Mouse (Mus musculus): ENCODE results near the gene Neurog1. TPM values are rescaled to one million over a fixed set of nuclear protein-coding genes. Genes with fewer than 3 reads are reported as not detected.

Neurog1 gene
- polyA plus RNA-seq, 2 experiments = not detected

DNA sequence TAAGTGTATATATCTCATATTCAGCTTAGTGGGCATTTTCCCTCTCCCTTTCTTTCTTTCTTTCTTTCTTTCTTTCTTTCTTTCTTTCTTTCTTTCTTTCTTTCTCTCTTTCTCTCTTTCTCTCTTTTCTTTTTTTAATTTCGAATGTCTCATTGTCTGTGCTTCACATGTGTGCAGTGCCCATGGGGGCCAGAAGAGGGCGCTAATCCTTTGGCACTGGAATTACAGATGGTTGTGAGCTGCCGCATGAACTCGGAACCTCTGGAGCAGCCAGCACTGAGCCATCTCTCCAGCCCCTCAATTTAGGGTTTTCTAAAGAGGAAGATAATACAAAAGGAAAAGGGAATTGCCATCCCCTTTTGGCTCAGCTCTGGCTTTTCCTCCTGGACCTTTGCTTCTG is 15.4 kb upstream of the Neurog1 start:
- no peaks in the 10 kb centered on the region for H3K9me3 ChIP-seq (ENCODE audit: control insufficient read depth, low read length)
- no peak overlapping the region for H3K27ac ChIP-seq
- no peaks in the 10 kb centered on the region; the same call in 1 of the 2 replicates for H3K27me3 ChIP-seq (ENCODE audit: control insufficient read depth, insufficient read depth, low read length)
- TF ChIP-seq CTCF (IDR thresholded peaks at IDR 0.05; ENCODE audit: low read depth) (peak; percentile 44), EP300 (IDR thresholded peaks at IDR 0.05; ENCODE audit: low read depth) (no peak)
- ATAC-seq (ENCODE audit: insufficient read depth) (no peak), DNase-seq (ENCODE audit: low read depth in 3 of 3, low spot score in 3 of 3) (no peak)
- 56% methylated on average over 4 of the region's 4 CpGs for WGBS (ENCODE audit: insufficient replicate concordance)
- no peaks in the 10 kb centered on the region for H3K36me3 ChIP-seq (replicated peaks; ENCODE audit: control insufficient read depth, insufficient read depth, low read depth)
- H3K4me1 ChIP-seq (replicated peaks; ENCODE audit: control insufficient read depth in 2 of 2, insufficient read depth in 2 of 2, low read length in 1 of 2) = no peaks in the 10 kb centered on the region
- no peak overlapping the region for H3K4me3 ChIP-seq (ENCODE audit: insufficient read depth in 1 of 2, low read depth in 2 of 2, low read length in 2 of 2)
- H3K4me2 ChIP-seq (ENCODE audit: low read depth) = no peak overlapping the region
- H3K9ac ChIP-seq (replicated peaks) = no peak overlapping the region

DNA sequence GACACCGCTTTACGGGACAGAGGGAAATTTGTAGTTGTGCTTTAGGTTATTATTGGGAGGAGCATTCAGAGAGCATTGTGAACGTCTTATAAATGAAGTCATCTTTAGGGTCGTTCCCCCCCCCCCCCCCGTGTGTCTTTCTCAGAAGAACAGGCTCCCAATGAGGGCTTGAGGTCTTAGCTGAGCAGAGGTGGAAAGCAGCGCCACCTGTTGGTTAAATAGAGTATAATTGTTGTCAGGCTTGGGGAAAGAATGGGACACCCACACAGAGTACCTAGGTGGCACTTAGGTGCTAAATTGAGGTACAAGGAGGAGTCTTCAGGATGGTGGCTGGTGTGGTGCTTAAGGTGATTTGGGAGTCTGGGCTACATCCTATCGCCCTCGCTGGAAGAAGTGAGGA is 14.5 kb upstream of the Neurog1 start:
- H3K9ac ChIP-seq (replicated peaks) = no peak overlapping the region
- whole genome bisulfite sequencing (ENCODE audit: insufficient replicate concordance) = 34% methylated on average over 8 of the region's 8 CpGs
- H3K27ac ChIP-seq = no peak overlapping the region
- H3K27me3 ChIP-seq (ENCODE audit: control insufficient read depth, insufficient read depth, low read length) = peaks cover 3% of the 10 kb centered on the region
- no peaks in the 10 kb centered on the region for H3K9me3 ChIP-seq (ENCODE audit: control insufficient read depth, low read length)
- H3K4me2 ChIP-seq (ENCODE audit: low read depth) = no peak overlapping the region
- no peak overlapping the region for H3K4me3 ChIP-seq (ENCODE audit: insufficient read depth in 1 of 2, low read depth in 2 of 2, low read length in 2 of 2)
- no peak for DNase-seq (ENCODE audit: low read depth in 3 of 3, low spot score in 3 of 3)
- no peak for ATAC-seq (ENCODE audit: insufficient read depth)
- no peaks in the 10 kb centered on the region for H3K4me1 ChIP-seq (replicated peaks; ENCODE audit: control insufficient read depth in 2 of 2, insufficient read depth in 2 of 2, low read length in 1 of 2)
- H3K36me3 ChIP-seq (replicated peaks; ENCODE audit: control insufficient read depth, insufficient read depth, low read depth) = no peaks in the 10 kb centered on the region
- TF ChIP-seq CTCF (IDR thresholded peaks at IDR 0.05; ENCODE audit: low read depth) = peak; percentile 53
- no peak for TF ChIP-seq EP300 (IDR thresholded peaks at IDR 0.05; ENCODE audit: low read depth)

DNA sequence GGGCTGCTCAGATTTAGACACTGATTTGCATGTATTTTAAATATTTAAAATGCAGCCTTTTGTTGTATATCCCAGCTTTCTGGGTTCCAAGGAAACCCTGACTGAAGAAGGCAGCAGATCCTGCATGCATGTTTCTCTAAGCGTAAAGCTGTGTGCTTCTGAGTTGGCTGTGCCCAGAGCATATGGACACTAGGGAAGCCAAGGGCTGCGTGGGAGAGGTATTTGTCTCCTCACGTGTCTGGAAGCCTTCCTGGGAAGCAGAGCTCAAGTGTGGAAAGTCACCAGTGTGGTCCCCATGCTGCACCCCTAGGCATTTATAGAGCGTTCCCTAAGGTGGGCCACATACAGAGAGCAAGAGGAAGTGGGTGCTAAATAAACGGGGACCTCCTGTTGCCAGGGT is 13.7 kb upstream of the Neurog1 start:
- Histone ChIP-seq H3K4me2 (ENCODE audit: low read depth) (no peak overlapping the region), H3K4me1 (replicated peaks; ENCODE audit: control insufficient read depth in 2 of 2, insufficient read depth in 2 of 2, low read length in 1 of 2) (no peaks in the 10 kb centered on the region), H3K9ac (replicated peaks) (no peak overlapping the region), H3K9me3 (ENCODE audit: control insufficient read depth, low read length) (no peaks in the 10 kb centered on the region), H3K4me3 (ENCODE audit: insufficient read depth in 1 of 2, low read depth in 2 of 2, low read length in 2 of 2) (no peak overlapping the region), H3K36me3 (replicated peaks; ENCODE audit: control insufficient read depth, insufficient read depth, low read depth) (no peaks in the 10 kb centered on the region), H3K27ac (no peak overlapping the region), H3K27me3 (ENCODE audit: control insufficient read depth, insufficient read depth, low read length) (peaks cover 9% of the 10 kb centered on the region)
- WGBS (ENCODE audit: insufficient replicate concordance) = 40% methylated on average over 5 of the region's 5 CpGs
- ATAC-seq (ENCODE audit: insufficient read depth) (no peak), DNase-seq (ENCODE audit: low read depth in 3 of 3, low spot score in 3 of 3) (no peak)
- TF ChIP-seq CTCF (IDR thresholded peaks at IDR 0.05; ENCODE audit: low read depth) (no peak), EP300 (IDR thresholded peaks at IDR 0.05; ENCODE audit: low read depth) (no peak)

DNA sequence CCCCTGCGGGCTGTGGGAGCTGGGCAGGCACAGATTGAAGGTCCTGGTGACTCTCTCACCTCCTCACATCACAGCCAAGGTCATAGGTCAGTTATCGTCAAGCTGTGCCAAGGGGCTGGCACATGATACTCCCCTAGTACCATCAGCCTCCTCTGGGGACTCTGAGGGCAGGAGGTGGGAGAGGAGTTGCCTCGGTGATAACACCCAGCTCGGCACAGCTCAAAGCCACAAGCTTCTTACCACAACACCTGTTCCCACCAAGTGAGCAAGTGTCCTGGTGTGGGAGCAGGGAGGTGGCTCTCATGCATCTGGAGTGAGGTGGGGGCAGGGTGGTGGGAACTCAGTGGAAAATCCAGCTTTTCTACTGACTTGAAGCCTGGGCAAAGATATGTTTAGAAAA is 10.3 kb upstream of the Neurog1 start:
- H3K4me2 ChIP-seq (ENCODE audit: low read depth) = no peak overlapping the region
- H3K27me3 ChIP-seq (ENCODE audit: control insufficient read depth, insufficient read depth, low read length) = peaks cover 43% of the 10 kb centered on the region
- no peaks in the 10 kb centered on the region for H3K4me1 ChIP-seq (replicated peaks; ENCODE audit: control insufficient read depth in 2 of 2, insufficient read depth in 2 of 2, low read length in 1 of 2)
- no peak for DNase-seq (ENCODE audit: low read depth in 3 of 3, low spot score in 3 of 3)
- H3K9me3 ChIP-seq (ENCODE audit: control insufficient read depth, low read length) = no peaks in the 10 kb centered on the region
- H3K9ac ChIP-seq (replicated peaks) = no peak overlapping the region
- no peak overlapping the region for H3K27ac ChIP-seq
- H3K36me3 ChIP-seq (replicated peaks; ENCODE audit: control insufficient read depth, insufficient read depth, low read depth) = no peaks in the 10 kb centered on the region
- 42% methylated on average over 4 of the region's 4 CpGs for WGBS (ENCODE audit: insufficient replicate concordance)
- ATAC-seq (ENCODE audit: insufficient read depth) = no peak
- H3K4me3 ChIP-seq (ENCODE audit: insufficient read depth in 1 of 2, low read depth in 2 of 2, low read length in 2 of 2) = no peak overlapping the region
- TF ChIP-seq CTCF (IDR thresholded peaks at IDR 0.05; ENCODE audit: low read depth) = no peak
- no peak for TF ChIP-seq EP300 (IDR thresholded peaks at IDR 0.05; ENCODE audit: low read depth)

GRCm38 (mm10) chr13:56260344-56260780 is 8.4 kb upstream of the Neurog1 start:
- no peak overlapping the region for H3K27ac ChIP-seq
- no peak overlapping the region for H3K4me3 ChIP-seq (ENCODE audit: insufficient read depth in 1 of 2, low read depth in 2 of 2, low read length in 2 of 2)
- DNase-seq (ENCODE audit: low read depth in 3 of 3, low spot score in 3 of 3) (no peak), ATAC-seq (ENCODE audit: insufficient read depth) (no peak)
- H3K36me3 ChIP-seq (replicated peaks; ENCODE audit: control insufficient read depth, insufficient read depth, low read depth) = no peaks in the 10 kb centered on the region
- H3K4me2 ChIP-seq (ENCODE audit: low read depth) = no peak overlapping the region
- H3K27me3 ChIP-seq (ENCODE audit: control insufficient read depth, insufficient read depth, low read length) = peaks cover 62% of the 10 kb centered on the region
- H3K4me1 ChIP-seq (replicated peaks; ENCODE audit: control insufficient read depth in 2 of 2, insufficient read depth in 2 of 2, low read length in 1 of 2) = no peaks in the 10 kb centered on the region
- TF ChIP-seq EP300 (IDR thresholded peaks at IDR 0.05; ENCODE audit: low read depth) = no peak
- no peak for TF ChIP-seq CTCF (IDR thresholded peaks at IDR 0.05; ENCODE audit: low read depth)
- 3% methylated on average over 17 of the region's 17 CpGs for WGBS (ENCODE audit: insufficient replicate concordance)
- no peak overlapping the region for H3K9ac ChIP-seq (replicated peaks)
- H3K9me3 ChIP-seq (ENCODE audit: control insufficient read depth, low read length) = no peaks in the 10 kb centered on the region

All from liver, embryonic 14.5 days (tissue).